Mouse (Mus musculus) testis, postnatal 14 days (tissue): ENCODE results near the gene Phf6.
"Not testable (repeated sequence)": the region's sequence is repeated elsewhere in the genome, so short reads cannot be mapped to it uniquely, and the experiment has no call there.

Source experiments
- DNase-seq: peaks from one replicate; pipeline ENCODE4 v3.0.0; 2021; ENCODE audit warnings: low spot score

Gene Phf6

DNA sequence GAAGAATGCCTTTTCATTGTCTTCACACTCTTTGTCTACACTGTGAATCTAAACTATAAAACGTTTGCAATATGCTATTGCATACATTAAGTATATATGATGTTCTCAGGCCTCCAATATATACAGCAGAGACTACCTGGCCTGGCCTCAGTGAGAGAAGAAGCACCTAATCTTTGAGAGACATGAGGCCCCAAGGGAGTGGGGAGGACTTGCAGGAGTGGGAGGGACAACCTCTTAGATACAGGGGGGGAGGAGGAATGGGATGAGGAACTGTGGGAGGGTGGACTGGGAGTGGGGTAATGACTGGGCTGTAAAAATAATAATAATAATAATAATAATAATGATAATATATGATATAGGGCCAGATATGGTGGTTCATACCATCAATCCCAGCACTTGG lies 66.5 kb downstream of the Phf6 start:
- DNase-seq, result no peak

GRCm38 (mm10) chrX:52981378-52981777 lies 69.3 kb downstream of the Phf6 start:
- no peak for DNase-seq

GRCm38 (mm10) chrX:52987905-52988783 lies 76.1 kb downstream of the Phf6 start, which contains the start of gene Hprt:
Gene Hprt (plus strand): TSS chrX:52988137.
- peak; percentile 88 for DNase-seq

- DNase-seq, result not testable (repeated sequence)
These were observed 82.7 kb downstream of the Phf6 start for GRCm38 (mm10) chrX:52994726-52995125.

- not testable (repeated sequence) for DNase-seq
These were observed 92.8 kb downstream of the Phf6 start for GRCm38 (mm10) chrX:53004887-53005286.

- DNase-seq, result no peak
These were observed 94.0 kb downstream of the Phf6 start for GRCm38 (mm10) chrX:53006062-53006461.
